Mouse (Mus musculus) limb, embryonic 11.5 days (tissue): Measurements from ENCODE around the gene Tmem59l. TPM values are rescaled to one million over a fixed set of nuclear protein-coding genes. Genes with fewer than 3 reads are reported as not detected.
A peak's percentile ranks its signal among the peaks of the same experiment; 100 is the strongest.

Source experiments
- ATAC-seq: fragments of 200-750 bp; cut with Nextera tagmentation; 2 replicates; pipeline ENCODE4 v1.8.0; 2017; ENCODE audit warnings: low read depth; ENCODE audit not compliant: insufficient number of reproducible peaks, low FRiP score, low TSS enrichment
- DNase-seq: peaks from one replicate; pipeline ENCODE4 v3.0.0-alpha.2; 2015; ENCODE audit warnings: low spot score
- H3K27ac ChIP-seq: fragments of 300-500 bp; sonication (generic); replicated peaks from 2 replicates; pipeline ENCODE4 v1.5.1; 2014; ENCODE audit warnings: low read depth, mild to moderate bottlenecking, low read length
- H3K27me3 ChIP-seq: fragments of 300-500 bp; sonication (generic); 2 replicates; pipeline ENCODE4 v1.6.1; 2014; ENCODE audit warnings: mild to moderate bottlenecking, low read length, mixed read lengths; ENCODE audit not compliant: control insufficient read depth, insufficient read depth
- H3K36me3 ChIP-seq: fragments of 300-500 bp; sonication (generic); 2 replicates; pipeline ENCODE4 v1.6.1; 2014; ENCODE audit warnings: mild to moderate bottlenecking, low read length, moderate library complexity, mixed read lengths; ENCODE audit not compliant: control insufficient read depth, insufficient read depth
- H3K4me1 ChIP-seq: fragments of 300-500 bp; sonication (generic); 2 replicates; pipeline ENCODE4 v1.6.1; 2014; ENCODE audit warnings: low read length, mixed read lengths; ENCODE audit not compliant: control insufficient read depth, insufficient read depth
- H3K4me2 ChIP-seq: fragments of 300-500 bp; sonication (generic); 2 replicates; pipeline ENCODE4 v1.6.1; 2014; ENCODE audit warnings: low read depth, mild to moderate bottlenecking, moderate library complexity; ENCODE audit not compliant: severe bottlenecking
- H3K4me3 ChIP-seq: fragments of 300-500 bp; sonication (generic); 2 replicates; pipeline ENCODE4 v1.5.1; 2014; ENCODE audit warnings: low read depth, low read length
- H3K9ac ChIP-seq: fragments of 300-500 bp; sonication (generic); 2 replicates; pipeline ENCODE4 v1.6.1; 2014; ENCODE audit warnings: mild to moderate bottlenecking, low read length
- H3K9me3 ChIP-seq: fragments of 300-500 bp; sonication (generic); 2 replicates; pipeline ENCODE4 v1.6.1; 2016; ENCODE audit warnings: low read length; ENCODE audit not compliant: control insufficient read depth
- WGBS: fragments of 180-500 bp; shearing (Covaris S2); extraction: QIAGEN DNeasy Blood & Tissue Kit; methylation state at CpG from one replicate; pipeline ENCODE4 v1.1.7; 2014; 5-methylcytosine and 5-hydroxymethylcytosine counted together
- polyA plus RNA-seq: library from polyadenylated mRNA; unstranded; fragments of >200 nt; fragmentation: Nextera tagmentation; extraction: Ambion mirVana; gene quantifications from 2 replicates; pipeline ENCODE4 v1.2.1, GENCODE M21; 2014

Tmem59l gene
- polyA plus RNA-seq, 1 experiment from 2014 or later = 20.0 TPM

DNA sequence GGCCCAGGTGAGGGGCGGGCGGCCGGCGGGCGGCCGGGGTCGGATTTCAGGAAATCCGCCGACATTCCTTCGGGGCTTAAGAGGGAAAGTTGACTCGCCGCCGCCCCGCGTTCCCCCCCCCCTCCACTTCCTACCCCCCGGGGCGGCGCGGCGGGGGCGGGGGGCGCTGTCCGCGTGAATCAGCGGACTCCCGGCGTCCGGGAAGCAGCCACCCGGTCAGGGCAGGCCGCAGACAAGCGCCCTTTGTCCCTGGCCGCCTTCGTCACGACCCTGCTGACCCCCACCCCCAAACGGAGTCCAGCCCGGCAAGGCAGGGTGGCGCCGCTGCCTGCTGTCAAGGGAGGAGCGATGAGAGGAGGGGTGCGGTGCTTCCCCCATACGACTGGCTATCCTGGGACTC is 2.4 kb upstream of the Tmem59l start:
- H3K9ac ChIP-seq = peak overlapping the region; percentile 27
- H3K4me1 ChIP-seq = peaks cover 83% of the 10 kb centered on the region
- peak overlapping the region; percentile 68 for H3K27ac ChIP-seq
- WGBS = under 1% methylated on average over 38 of the region's 41 CpGs
- peak overlapping the region; percentile 3 for H3K4me3 ChIP-seq
- H3K36me3 ChIP-seq = no peaks in the 10 kb centered on the region
- ATAC-seq = no peak
- H3K4me2 ChIP-seq = peak overlapping the region; percentile 57
- no peaks in the 10 kb centered on the region for H3K9me3 ChIP-seq
- peak; percentile 62 for DNase-seq
- peaks cover 32% of the 10 kb centered on the region for H3K27me3 ChIP-seq

DNA sequence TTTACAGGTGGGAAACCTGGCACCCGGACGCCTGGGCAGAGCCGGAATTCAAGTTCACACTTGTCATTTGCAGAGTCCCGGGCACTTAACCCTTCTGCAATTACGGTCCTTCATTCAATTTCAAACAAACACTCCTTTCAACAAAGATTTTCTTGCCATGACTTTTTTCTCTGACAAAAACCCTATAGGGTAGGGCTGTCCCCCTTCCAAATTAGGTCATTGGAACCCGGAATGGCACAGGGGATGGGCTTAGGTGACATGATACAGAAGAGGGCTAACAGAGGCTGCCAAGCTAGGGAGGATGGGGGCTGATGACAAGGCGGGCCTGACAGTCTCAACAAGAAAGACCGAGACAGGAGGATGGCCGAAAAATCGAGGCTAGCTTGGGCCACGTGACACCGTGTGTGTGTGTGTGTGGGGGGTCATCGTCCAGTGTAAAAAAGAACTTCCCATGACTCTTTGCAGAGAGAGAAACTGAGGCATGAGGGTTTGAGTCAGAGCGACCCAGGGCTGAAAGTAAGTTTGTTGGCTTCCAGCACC is 1.8 kb upstream of the Tmem59l start:
- Histone ChIP-seq H3K36me3 (no peaks in the 10 kb centered on the region), H3K4me3 (peak overlapping the region; percentile 3), H3K4me1 (peaks cover 79% of the 10 kb centered on the region), H3K9me3 (no peaks in the 10 kb centered on the region), H3K27ac (peak overlapping the region; percentile 68), H3K4me2 (peak overlapping the region; percentile 57), H3K9ac (no peak overlapping the region), H3K27me3 (peaks cover 29% of the 10 kb centered on the region)
- DNase-seq (peak; percentile 54), ATAC-seq (no peak)
- WGBS = under 1% methylated on average over 14 of the region's 14 CpGs

DNA sequence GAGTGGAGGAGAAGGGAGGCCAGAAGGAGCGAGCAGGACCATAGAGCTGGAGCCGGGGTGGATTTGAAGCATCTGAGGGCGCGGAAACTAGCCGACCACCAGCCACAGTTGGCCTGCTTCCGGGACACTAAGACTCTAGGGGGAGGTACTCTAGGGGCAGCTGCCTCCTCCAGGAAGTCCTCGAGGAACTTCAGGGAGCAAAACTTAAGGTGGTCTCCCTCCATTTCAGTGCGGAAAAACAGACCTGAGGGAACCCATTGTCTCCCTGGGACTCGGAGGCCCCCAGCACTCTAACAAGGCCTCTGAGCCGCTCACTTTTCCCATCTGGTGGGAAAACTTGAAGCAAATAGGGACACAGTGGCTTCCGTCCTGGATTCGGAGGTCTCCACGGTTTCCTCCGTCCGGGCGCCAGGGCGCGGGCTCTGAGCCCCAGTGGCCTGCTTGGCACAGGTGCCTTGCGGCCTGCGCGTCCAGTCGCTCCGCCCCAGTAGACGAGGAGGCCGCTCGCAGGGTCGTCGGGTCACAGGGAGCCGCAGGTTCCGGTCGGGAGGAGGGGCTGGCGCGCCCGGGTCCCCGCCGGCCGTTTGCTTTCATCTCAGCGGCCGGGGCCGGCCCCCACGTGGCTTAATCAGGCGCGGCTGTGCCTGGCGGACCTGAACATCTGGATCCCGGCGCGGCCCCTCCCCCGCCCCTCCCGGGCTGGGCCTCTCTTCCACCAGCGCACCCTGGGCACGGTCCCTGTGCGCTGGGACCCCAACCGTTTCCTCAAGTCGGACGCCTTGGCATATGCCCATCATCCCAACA is 1.0 kb upstream of the Tmem59l start:
- H3K27me3 ChIP-seq = peaks cover 21% of the 10 kb centered on the region
- WGBS = 2% methylated on average over 55 of the region's 55 CpGs
- H3K36me3 ChIP-seq = no peaks in the 10 kb centered on the region
- peak overlapping the region; percentile 16; the same call in 1 of the 2 replicates for H3K4me3 ChIP-seq
- ATAC-seq (peak; percentile 15; the same call in 1 of the 2 replicates), DNase-seq (peak; percentile 89)
- H3K27ac ChIP-seq = peak overlapping the region; percentile 48
- H3K4me2 ChIP-seq = peak overlapping the region; percentile 57
- H3K9me3 ChIP-seq = no peaks in the 10 kb centered on the region
- H3K9ac ChIP-seq = peak overlapping the region; percentile 27; the same call in 1 of the 2 replicates
- peaks cover 71% of the 10 kb centered on the region for H3K4me1 ChIP-seq

DNA sequence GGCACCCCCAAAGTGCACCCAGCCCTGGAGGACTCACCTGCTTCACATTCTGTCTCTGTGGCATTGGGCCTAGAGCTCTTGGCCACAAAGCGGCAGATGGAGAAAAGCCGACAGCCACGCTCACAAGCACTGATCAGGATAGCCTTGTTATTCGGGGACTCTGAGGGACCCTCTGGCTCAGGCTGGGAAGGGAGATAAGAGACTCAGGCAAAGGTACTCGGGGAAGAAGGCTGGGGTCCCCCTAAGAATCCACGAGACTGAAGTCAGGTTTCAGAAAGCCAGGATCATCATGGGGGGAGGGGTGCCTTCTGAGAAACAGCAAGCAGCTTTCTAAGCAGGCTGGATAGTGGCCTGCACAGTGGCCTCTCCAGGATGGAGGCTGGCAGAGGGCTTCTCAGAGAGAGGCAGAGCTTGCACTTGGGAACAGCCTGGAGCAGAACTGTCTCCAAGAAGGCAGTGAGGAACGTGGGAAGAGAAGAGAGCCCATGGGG is 922 bp downstream of the Tmem59l start:
- peaks cover 56% of the 10 kb centered on the region for H3K4me1 ChIP-seq
- 46% methylated on average over 7 of the region's 7 CpGs for WGBS

DNA sequence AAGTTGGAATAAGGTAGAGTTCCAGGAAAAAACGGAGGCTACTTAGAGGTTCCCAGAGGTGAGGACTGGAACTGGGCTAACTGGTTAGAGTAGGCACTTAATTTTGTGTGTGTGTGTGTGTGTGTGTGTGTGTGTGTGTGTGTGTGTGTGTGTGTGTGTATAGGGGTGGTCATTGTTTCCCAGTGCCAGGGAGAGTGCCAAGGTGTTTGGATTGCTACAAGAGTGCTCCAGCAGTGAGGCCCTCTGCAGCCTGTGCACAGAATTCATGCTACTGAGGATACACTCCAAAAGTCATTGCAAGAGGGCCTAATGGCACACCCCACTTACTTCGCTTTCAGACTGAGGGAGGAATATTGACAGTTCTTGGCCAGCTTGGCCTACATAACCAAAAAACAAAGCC is 4.2 kb downstream of the Tmem59l start:
- no peak overlapping the region for H3K4me2 ChIP-seq
- 71% methylated on average over 2 of the region's 2 CpGs for WGBS
- peaks cover 4% of the 10 kb centered on the region; the same call in 1 of the 2 replicates for H3K27me3 ChIP-seq

More for the DNA sequence above, 922 bp downstream of the Tmem59l start:
- Histone ChIP-seq H3K9me3 (no peaks in the 10 kb centered on the region), H3K4me3 (no peak overlapping the region), H3K4me2 (peak overlapping the region; percentile 76; the same call in 1 of the 2 replicates), H3K27ac (no peak overlapping the region), H3K27me3 (peaks cover 7% of the 10 kb centered on the region; the same call in 1 of the 2 replicates), H3K36me3 (no peaks in the 10 kb centered on the region), H3K9ac (no peak overlapping the region)
- no peak for ATAC-seq
- no peak for DNase-seq

DNA sequence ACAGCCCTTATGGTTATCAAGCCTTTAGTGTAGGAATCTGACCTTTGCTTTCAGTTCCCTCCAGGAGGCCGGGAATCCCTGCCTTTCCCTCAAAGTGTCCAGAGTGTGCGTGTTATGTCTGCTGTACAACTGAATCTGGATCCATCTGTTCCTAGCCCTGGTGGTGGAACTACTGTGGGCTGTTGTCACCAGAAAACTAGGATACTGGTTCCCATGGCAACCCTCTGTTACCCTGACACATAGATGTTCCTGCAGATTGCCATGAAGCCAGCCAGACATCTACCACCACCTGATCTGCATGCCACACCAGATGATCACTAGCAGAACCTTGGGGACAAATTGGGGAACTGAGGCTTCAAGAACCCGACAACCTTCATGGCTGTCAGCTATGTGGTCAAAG is 5.2 kb downstream of the Tmem59l start:
- H3K36me3 ChIP-seq = no peaks in the 10 kb centered on the region
- ATAC-seq (no peak), DNase-seq (no peak)
- H3K9ac ChIP-seq = no peak overlapping the region
- no peak overlapping the region for H3K4me3 ChIP-seq
- H3K27me3 ChIP-seq = 0 out of 2 replicates have a peak, but pooled peaks cover under 1% of the 10 kb centered on the region
- H3K27ac ChIP-seq = no peak overlapping the region
- H3K4me2 ChIP-seq = no peak overlapping the region
- no peaks in the 10 kb centered on the region for H3K9me3 ChIP-seq
- 84% methylated on average over 3 of the region's 3 CpGs for WGBS
- H3K4me1 ChIP-seq = peaks cover 21% of the 10 kb centered on the region

More for the DNA sequence above, 4.2 kb downstream of the Tmem59l start:
- no peak overlapping the region for H3K9ac ChIP-seq
- H3K4me3 ChIP-seq = no peak overlapping the region
- ATAC-seq = no peak
- no peaks in the 10 kb centered on the region for H3K9me3 ChIP-seq
- no peak overlapping the region for H3K27ac ChIP-seq
- peaks cover 23% of the 10 kb centered on the region for H3K4me1 ChIP-seq
- DNase-seq = no peak
- no peaks in the 10 kb centered on the region for H3K36me3 ChIP-seq

DNA sequence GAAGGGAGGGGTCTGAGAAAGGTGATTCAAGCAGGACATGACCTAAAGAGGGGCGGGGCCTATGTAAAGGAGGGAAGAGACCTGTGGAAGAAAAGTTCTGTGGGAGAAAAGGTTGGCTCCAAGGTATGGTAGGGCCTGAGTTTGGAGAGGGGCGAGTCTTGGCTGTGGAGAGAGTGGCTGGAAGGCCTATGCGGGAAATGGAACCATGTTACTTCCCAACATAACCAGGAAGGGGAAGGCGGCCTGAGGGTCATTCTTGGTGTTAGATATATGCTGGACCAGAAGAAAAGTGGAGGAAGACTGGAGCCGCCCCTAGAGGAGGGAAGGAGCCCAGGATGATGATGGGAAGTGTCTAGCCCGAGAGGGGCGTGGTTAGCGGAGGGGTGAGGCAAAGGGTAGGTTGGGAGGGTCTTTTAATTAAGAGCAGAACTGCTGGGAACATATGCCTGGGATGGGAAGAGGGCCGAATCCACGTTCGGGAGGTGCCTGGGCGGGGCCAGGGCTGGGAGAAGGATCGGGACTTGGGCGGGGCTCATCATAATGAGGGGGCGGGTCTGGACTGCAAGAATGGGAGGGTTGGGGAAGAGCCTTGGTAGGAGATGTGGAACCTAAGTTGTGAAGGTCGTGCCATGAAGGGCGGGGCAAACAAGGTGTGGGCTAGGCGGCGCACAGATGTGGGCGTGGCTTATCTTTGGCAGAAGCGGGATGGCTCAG is 9.7 kb downstream of the Tmem59l start:
- ATAC-seq (peak; percentile 27), DNase-seq (peak; percentile 71)
- 1% methylated on average over 21 of the region's 21 CpGs for WGBS

More for the DNA sequence above, 9.7 kb downstream of the Tmem59l start:
- Histone ChIP-seq H3K27ac (peak overlapping the region; percentile 30; the same call in 1 of the 2 replicates), H3K4me2 (peak overlapping the region; percentile 87), H3K27me3 (no peaks in the 10 kb centered on the region), H3K4me3 (peak overlapping the region; percentile 79), H3K9me3 (no peaks in the 10 kb centered on the region), H3K36me3 (no peaks in the 10 kb centered on the region), H3K4me1 (peaks cover 10% of the 10 kb centered on the region; the same call in 1 of the 2 replicates), H3K9ac (no peak overlapping the region)
